Comparison of ENCODE assay signal across 11 mouse cellular contexts in genomic region chr7:100622277-100622676, GRCm38 (mm10). TPM values are rescaled to one million over a fixed set of nuclear protein-coding genes. Genes with fewer than 3 reads are reported as not detected.
A peak's percentile ranks its signal among the peaks of the same experiment; 100 is the strongest.
DNase-seq lines count a peak whose midpoint lies in the region; ATAC-seq and TF ChIP-seq lines count a peak whose summit lies in the region.
"Had no signal": no experiment of that assay in that cellular context is flagged by ENCODE, and none has a peak within 500 bp of the region (broad histone marks: within the 10 kb centered on the region; RNA-seq: fewer than 3 reads in every experiment).

No protein-coding gene starts in this region.

- no peak for TF ChIP-seq EP300 in liver, postnatal 0 days (IDR thresholded peaks at IDR 0.05; ENCODE audit: low read depth)

- ATAC-seq in liver, postnatal 0 days: no peak
- ATAC-seq in megakaryocyte, adult 5-6 weeks (ENCODE audit: poor library complexity, severe bottlenecking): no peak

- WGBS in liver, postnatal 0 days (ENCODE audit: insufficient replicate concordance): 63% methylated on average over 2 of the region's 2 CpGs

- no peak overlapping the region for H3K9ac ChIP-seq in liver, postnatal 0 days (replicated peaks)
- H3K9ac ChIP-seq: hindbrain, embryonic 13.5 days; liver, embryonic 15.5 days had no signal

- H3K4me1 ChIP-seq in liver, postnatal 0 days (ENCODE audit: insufficient read depth): peaks cover 11% of the 10 kb centered on the region

- no peaks in the 10 kb centered on the region for H3K36me3 ChIP-seq in liver, postnatal 0 days (replicated peaks; ENCODE audit: insufficient read depth, low read length)
- H3K36me3 ChIP-seq: hindbrain, embryonic 13.5 days had no signal

- H3K4me3 ChIP-seq in layer of hippocampus, adult 2 months: no peak overlapping the region
- H3K4me3 ChIP-seq in liver, postnatal 0 days (ENCODE audit: low read depth, low read length): no peak overlapping the region
- H3K4me3 ChIP-seq: hindbrain, embryonic 13.5 days; liver, embryonic 15.5 days had no signal

- H3K9me3 ChIP-seq in liver, postnatal 0 days (ENCODE audit: low read length): no peaks in the 10 kb centered on the region
- H3K9me3 ChIP-seq: hindbrain, embryonic 13.5 days; liver, embryonic 15.5 days had no signal

- no peak overlapping the region for H3K4me2 ChIP-seq in liver, postnatal 0 days (ENCODE audit: low read depth, low read length)
- H3K4me2 ChIP-seq: hindbrain, embryonic 13.5 days; liver, embryonic 15.5 days had no signal

- DNase-seq in layer of hippocampus, adult 2 months (ENCODE audit: low spot score in 2 of 2): no peak
- no peak for DNase-seq in layer of hippocampus, adult 8-10 months (ENCODE audit: low spot score in 2 of 2)
- peak; percentile 30 for DNase-seq in CD4-positive helper T cell, adult 2 months (ENCODE audit: low read depth, low spot score)
- peak; percentile 22 for DNase-seq in ZHBTc4 (ENCODE audit: low read depth, low spot score)
- DNase-seq in liver, postnatal 0 days: no peak
- no peak for DNase-seq in kidney, postnatal 25 days
- no peak for DNase-seq in adrenal gland, adult (ENCODE audit: inconsistent age in 2 of 2, low spot score in 1 of 2)
- DNase-seq: cerebellum, adult 8-10 months had no signal

- H3K27me3 ChIP-seq in liver, postnatal 0 days (ENCODE audit: insufficient read depth, low read length): no peaks in the 10 kb centered on the region
- H3K27me3 ChIP-seq: hindbrain, embryonic 13.5 days; liver, embryonic 15.5 days had no signal

- TF ChIP-seq CTCF in layer of hippocampus, adult 2 months (conservative IDR thresholded peaks at IDR 0.05): peak; percentile 64
- TF ChIP-seq CTCF in liver, postnatal 0 days (IDR thresholded peaks at IDR 0.05; ENCODE audit: low read depth): peak; percentile 68

- H3K27ac ChIP-seq in layer of hippocampus, adult 2 months: no peak overlapping the region
- no peak overlapping the region for H3K27ac ChIP-seq in liver, postnatal 0 days (ENCODE audit: low read depth)
- H3K27ac ChIP-seq: hindbrain, embryonic 13.5 days; liver, embryonic 15.5 days had no signal

RNA-seq across cellular contexts. Expression of gene Mrpl48, which starts 14.2 kb away (rescaled TPM):
- 10 to 100 TPM; 64.8 to 67.1 TPM for total RNA-seq in layer of hippocampus, adult 2 months (2021)
- total RNA-seq in layer of hippocampus, adult 8-10 months (2022): 10 to 100 TPM; 65.1 to 69.0 (median 66.7) TPM
- 52.5 and 54.5 TPM in 2 replicates for polyA plus RNA-seq in liver, postnatal 0 days (2015; fragmentation: Nextera tagmentation; extraction: Ambion mirVana)
- total RNA-seq in megakaryocyte, adult 5-6 weeks (2015): 49.4 and 54.0 TPM in 2 replicates
- 62.2 and 83.3 TPM in 2 replicates for total RNA-seq in megakaryocyte, adult 5-6 weeks (2017)

RNA-seq across cellular contexts. Expression of gene Rab6a, which starts 15.1 kb away (rescaled TPM):
- total RNA-seq in layer of hippocampus, adult 2 months (2021): 100 to 1,000 TPM; 349 to 374 TPM
- 100 to 1,000 TPM; 340 to 373 (median 364) TPM for total RNA-seq in layer of hippocampus, adult 8-10 months (2022)
- 44.8 and 51.0 TPM in 2 replicates for polyA plus RNA-seq in liver, postnatal 0 days (2015; fragmentation: Nextera tagmentation; extraction: Ambion mirVana)
- total RNA-seq in megakaryocyte, adult 5-6 weeks (2015): 102 and 106 TPM in 2 replicates
- total RNA-seq in megakaryocyte, adult 5-6 weeks (2017): 87.5 and 100 TPM in 2 replicates

RNA-seq across cellular contexts. Expression of gene Plekhb1, which starts 39.9 kb away (rescaled TPM):
- total RNA-seq in layer of hippocampus, adult 2 months (2021): 100 to 1,000 TPM; 199 to 203 TPM
- total RNA-seq in layer of hippocampus, adult 8-10 months (2022): 100 to 1,000 TPM; 257 to 305 (median 270) TPM
- polyA plus RNA-seq in liver, postnatal 0 days (2015; fragmentation: Nextera tagmentation; extraction: Ambion mirVana): 0.60 and 0.72 TPM in 2 replicates
- not detected in 2 replicates for total RNA-seq in megakaryocyte, adult 5-6 weeks (2015)
- total RNA-seq in megakaryocyte, adult 5-6 weeks (2017): not detected in 2 replicates

Comparison
In these comparisons a context has a peak if more than half of its experiments do, and no peak if none do; other contexts are left out.
1. DNase-seq: peak in CD4-positive helper T cell, adult 2 months (single experiment) and ZHBTc4 (single experiment); none in layer of hippocampus, adult 2 months (0 of 2), layer of hippocampus, adult 8-10 months (0 of 2), liver, postnatal 0 days (single experiment), kidney, postnatal 25 days (0 of 2) and adrenal gland, adult (0 of 2).
2. RNA of gene Plekhb1, which starts 39.9 kb away (total RNA-seq): 257 to 305 TPM in layer of hippocampus, adult 8-10 months and 199 to 203 TPM in layer of hippocampus, adult 2 months; not detected in megakaryocyte, adult 5-6 weeks; every median in the first group is over 100 times any median in the second.